Mouse (Mus musculus) embryo, embryonic 11.5 days (tissue): ENCODE results near the gene Olfr384.
"Not testable (repeated sequence)": the region's sequence is repeated elsewhere in the genome, so short reads cannot be mapped to it uniquely, and the experiment has no call there.

Source experiments
- DNase-seq: peaks from one replicate; pipeline ENCODE4 v3.0.0-alpha.2; 2012; ENCODE audit warnings: low read depth, low spot score

The Olfr384 gene

GRCm38 (mm10) chr11:73598294-73598693 is at the start of gene Olfr384:
Gene Olfr384 (plus strand): TSS chr11:73598594.
- no peak for DNase-seq

GRCm38 (mm10) chr11:73579871-73580270 is 18.5 kb upstream of the Olfr384 start:
- no peak for DNase-seq

GRCm38 (mm10) chr11:73583188-73583587 is 15.2 kb upstream of the Olfr384 start:
- not testable (repeated sequence) for DNase-seq

- no peak for DNase-seq
These were observed 5.5 kb upstream of the Olfr384 start, which contains the start of gene Olfr385 for GRCm38 (mm10) chr11:73592908-73593307. Gene Olfr385 (minus strand): TSS chr11:73593008.
